Mouse (Mus musculus): ENCODE data around the gene Miga2. TPM values are rescaled to one million over a fixed set of nuclear protein-coding genes. Genes with fewer than 3 reads are reported as not detected.

The Miga2 gene
- polyA plus RNA-seq, 1 experiment from 2014 or later: 13.8 TPM

GRCm38 (mm10) chr2:30356266-30356665 lies 7.8 kb upstream of the Miga2 start:
- peaks cover 6% of the 10 kb centered on the region for H3K4me1 ChIP-seq (ENCODE audit: insufficient read depth, low read depth, low read length)
- H3K27ac ChIP-seq (ENCODE audit: low read length): no peak overlapping the region
- peaks cover 4% of the 10 kb centered on the region; the same call in 1 of the 2 replicates for H3K36me3 ChIP-seq (ENCODE audit: insufficient read depth, low read length)
- WGBS: 51% methylated on average over 4 of the region's 4 CpGs
- no peak overlapping the region for H3K9ac ChIP-seq (replicated peaks; ENCODE audit: low read depth)
- no peak for ATAC-seq
- no peak overlapping the region for H3K4me3 ChIP-seq (ENCODE audit: low read depth, low read length)
- no peaks in the 10 kb centered on the region for H3K9me3 ChIP-seq (ENCODE audit: low read length)
- DNase-seq (ENCODE audit: low spot score): no peak
- no peak overlapping the region for H3K4me2 ChIP-seq (replicated peaks; ENCODE audit: low read depth, low read length)
- no peaks in the 10 kb centered on the region for H3K27me3 ChIP-seq (replicated peaks; ENCODE audit: insufficient read depth, low read length)
- TF ChIP-seq EP300 (IDR thresholded peaks at IDR 0.05): no peak
- no peak for TF ChIP-seq CTCF (IDR thresholded peaks at IDR 0.05)

- DNase-seq (ENCODE audit: low spot score): peak; percentile 18
- peaks cover 6% of the 10 kb centered on the region for H3K4me1 ChIP-seq (ENCODE audit: insufficient read depth, low read depth, low read length)
- no peaks in the 10 kb centered on the region for H3K9me3 ChIP-seq (ENCODE audit: low read length)
- H3K27me3 ChIP-seq (replicated peaks; ENCODE audit: insufficient read depth, low read length): no peaks in the 10 kb centered on the region
- TF ChIP-seq CTCF (IDR thresholded peaks at IDR 0.05) (no peak), EP300 (IDR thresholded peaks at IDR 0.05) (no peak)
- 55% methylated on average over 9 of the region's 9 CpGs for WGBS
- H3K9ac ChIP-seq (replicated peaks; ENCODE audit: low read depth): 0 out of 2 replicates have a peak overlapping the region, but pooled peaks have one; percentile 16
- no peak overlapping the region for H3K4me3 ChIP-seq (ENCODE audit: low read depth, low read length)
- no peak overlapping the region for H3K27ac ChIP-seq (ENCODE audit: low read length)
- H3K36me3 ChIP-seq (ENCODE audit: insufficient read depth, low read length): peaks cover 4% of the 10 kb centered on the region; the same call in 1 of the 2 replicates
- no peak overlapping the region for H3K4me2 ChIP-seq (replicated peaks; ENCODE audit: low read depth, low read length)
- no peak for ATAC-seq
Measured at GRCm38 (mm10) chr2:30356906-30357305, 7.1 kb upstream of the Miga2 start.

GRCm38 (mm10) chr2:30357552-30358510 lies 6.2 kb upstream of the Miga2 start:
- DNase-seq (ENCODE audit: low spot score) (no peak), ATAC-seq (no peak)
- TF ChIP-seq EP300 (IDR thresholded peaks at IDR 0.05) (no peak), CTCF (IDR thresholded peaks at IDR 0.05) (no peak)
- 44% methylated on average over 8 of the region's 8 CpGs for WGBS
- peaks cover 6% of the 10 kb centered on the region for H3K4me1 ChIP-seq (ENCODE audit: insufficient read depth, low read depth, low read length)
- H3K4me2 ChIP-seq (replicated peaks; ENCODE audit: low read depth, low read length): peak overlapping the region; percentile 86; the same call in 1 of the 2 replicates
- H3K4me3 ChIP-seq (ENCODE audit: low read depth, low read length): peak overlapping the region; percentile 62
- H3K36me3 ChIP-seq (ENCODE audit: insufficient read depth, low read length): no peaks in the 10 kb centered on the region; the same call in 1 of the 2 replicates
- H3K27me3 ChIP-seq (replicated peaks; ENCODE audit: insufficient read depth, low read length): no peaks in the 10 kb centered on the region
- peak overlapping the region; percentile 65; the same call in 1 of the 2 replicates for H3K27ac ChIP-seq (ENCODE audit: low read length)
- no peaks in the 10 kb centered on the region for H3K9me3 ChIP-seq (ENCODE audit: low read length)
- H3K9ac ChIP-seq (replicated peaks; ENCODE audit: low read depth): peak overlapping the region; percentile 44; the same call in 1 of the 2 replicates

- ATAC-seq (peak; percentile 72), DNase-seq (ENCODE audit: low spot score) (peak; percentile 92)
- Histone ChIP-seq H3K27ac (ENCODE audit: low read length) (peak within 1 kb of the TSS; percentile 65; the same call in 1 of the 2 replicates), H3K9ac (replicated peaks; ENCODE audit: low read depth) (peak within 1 kb of the TSS; percentile 44), H3K9me3 (ENCODE audit: low read length) (no peaks in the 10 kb centered on the region), H3K27me3 (replicated peaks; ENCODE audit: insufficient read depth, low read length) (no peaks in the 10 kb centered on the region), H3K4me2 (replicated peaks; ENCODE audit: low read depth, low read length) (peak within 1 kb of the TSS; percentile 86), H3K36me3 (ENCODE audit: insufficient read depth, low read length) (no peaks in the 10 kb centered on the region), H3K4me1 (ENCODE audit: insufficient read depth, low read depth, low read length) (peaks cover 6% of the 10 kb centered on the region), H3K4me3 (ENCODE audit: low read depth, low read length) (peak within 1 kb of the TSS; percentile 62)
- TF ChIP-seq CTCF (IDR thresholded peaks at IDR 0.05): peak; percentile 49
- TF ChIP-seq EP300 (IDR thresholded peaks at IDR 0.05): no peak
- 3% methylated on average over 57 of the region's 73 CpGs for WGBS
Measured at GRCm38 (mm10) chr2:30358533-30359531, 5.2 kb upstream of the Miga2 start, which contains the start of gene Sh3glb2. Gene Sh3glb2 (minus strand): TSS chr2:30359337.

GRCm38 (mm10) chr2:30360626-30361025 lies 3.4 kb upstream of the Miga2 start:
- no peaks in the 10 kb centered on the region for H3K36me3 ChIP-seq (ENCODE audit: insufficient read depth, low read length)
- no peak overlapping the region for H3K4me2 ChIP-seq (replicated peaks; ENCODE audit: low read depth, low read length)
- no peak overlapping the region for H3K27ac ChIP-seq (ENCODE audit: low read length)
- DNase-seq (ENCODE audit: low spot score) (no peak), ATAC-seq (no peak)
- H3K4me1 ChIP-seq (ENCODE audit: insufficient read depth, low read depth, low read length): peaks cover 15% of the 10 kb centered on the region
- no peaks in the 10 kb centered on the region for H3K9me3 ChIP-seq (ENCODE audit: low read length)
- H3K4me3 ChIP-seq (ENCODE audit: low read depth, low read length): no peak overlapping the region
- 62% methylated on average over 10 of the region's 10 CpGs for WGBS
- TF ChIP-seq CTCF (IDR thresholded peaks at IDR 0.05): no peak
- no peak for TF ChIP-seq EP300 (IDR thresholded peaks at IDR 0.05)
- no peak overlapping the region for H3K9ac ChIP-seq (replicated peaks; ENCODE audit: low read depth)
- no peaks in the 10 kb centered on the region for H3K27me3 ChIP-seq (replicated peaks; ENCODE audit: insufficient read depth, low read length)
